Mouse (Mus musculus) cortical plate, adult 2 months (tissue): Measurements from ENCODE around the gene Cd59b.

Source experiments
- CTCF ChIP-seq: fragments of 200-500 bp; IDR thresholded peaks from 2 replicates; pipeline ENCODE4 v1.5.1; 2011; ENCODE audit warnings: mild to moderate bottlenecking, control low read depth, low read length; ENCODE audit not compliant: insufficient read depth; ENCODE audit errors: extremely low read depth
- POLR2A ChIP-seq: fragments of 200-500 bp; IDR thresholded peaks from 2 replicates; pipeline ENCODE4 v1.6.1; 2011; ENCODE audit warnings: mild to moderate bottlenecking, low read length, control low read depth; ENCODE audit not compliant: insufficient read depth; ENCODE audit errors: extremely low read depth

DNA sequence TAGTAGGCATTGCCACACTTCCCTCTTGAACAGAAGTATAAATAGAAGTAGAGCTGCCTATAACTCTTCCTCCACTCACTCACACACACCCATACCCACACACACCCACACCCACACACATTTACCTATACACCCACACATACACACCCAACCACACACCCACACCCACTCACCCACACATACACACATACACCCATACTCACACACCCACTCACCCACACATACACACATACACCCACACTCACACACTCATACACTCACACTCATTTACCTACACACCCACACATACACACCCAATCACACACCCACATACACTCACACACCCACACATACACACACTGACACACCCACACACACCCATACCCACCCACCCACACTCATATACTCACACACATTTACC, 12.8 kb downstream of the Cd59b start:
- TF ChIP-seq CTCF, result no peak
- no peak for TF ChIP-seq POLR2A
